Mouse (Mus musculus): ENCODE results near the gene Cep112.

Cep112 gene

GRCm38 (mm10) chr11:108605301-108605700, 180.3 kb downstream of the Cep112 start:
- no peak for DNase-seq (ENCODE audit: low read depth, low spot score)

- no peak for DNase-seq (ENCODE audit: low read depth, low spot score)
Measured at GRCm38 (mm10) chr11:108606036-108606435, 181.0 kb downstream of the Cep112 start.

- no peak for DNase-seq (ENCODE audit: low read depth, low spot score)
Measured at GRCm38 (mm10) chr11:108606836-108607235, 181.8 kb downstream of the Cep112 start.

GRCm38 (mm10) chr11:108620628-108621433, 195.8 kb downstream of the Cep112 start:
- DNase-seq (ENCODE audit: low read depth, low spot score) = no peak

GRCm38 (mm10) chr11:108621434-108621901, 196.5 kb downstream of the Cep112 start:
- no peak for DNase-seq (ENCODE audit: low read depth, low spot score)

GRCm38 (mm10) chr11:108625546-108626232, 200.7 kb downstream of the Cep112 start:
- peak; percentile 3 for DNase-seq (ENCODE audit: low read depth, low spot score)

GRCm38 (mm10) chr11:108637780-108638179, 212.8 kb downstream of the Cep112 start:
- DNase-seq (ENCODE audit: low read depth, low spot score) = no peak

- DNase-seq (ENCODE audit: low read depth, low spot score) = no peak
Measured at GRCm38 (mm10) chr11:108655574-108655973, 230.6 kb downstream of the Cep112 start.

GRCm38 (mm10) chr11:108682014-108682413, 257.0 kb downstream of the Cep112 start:
- no peak for DNase-seq (ENCODE audit: low read depth, low spot score)

- DNase-seq (ENCODE audit: low read depth, low spot score) = no peak
Measured at GRCm38 (mm10) chr11:108696563-108696962, 271.6 kb downstream of the Cep112 start.

- peak; percentile 8 for DNase-seq (ENCODE audit: low read depth, low spot score)
Measured at GRCm38 (mm10) chr11:108752301-108752700, 327.3 kb downstream of the Cep112 start.

- no peak for DNase-seq (ENCODE audit: low read depth, low spot score)
Measured at GRCm38 (mm10) chr11:108752765-108753164, 327.8 kb downstream of the Cep112 start.

- DNase-seq (ENCODE audit: low read depth, low spot score) = no peak
Measured at GRCm38 (mm10) chr11:108753361-108754240, 328.6 kb downstream of the Cep112 start.

- DNase-seq (ENCODE audit: low read depth, low spot score) = no peak
Measured at GRCm38 (mm10) chr11:108757211-108757610, 332.2 kb downstream of the Cep112 start.

- no peak for DNase-seq (ENCODE audit: low read depth, low spot score)
Measured at GRCm38 (mm10) chr11:108757626-108758430, 332.8 kb downstream of the Cep112 start.

- DNase-seq (ENCODE audit: low read depth, low spot score) = no peak
Measured at GRCm38 (mm10) chr11:108770064-108770463, 345.1 kb downstream of the Cep112 start.

- no peak for DNase-seq (ENCODE audit: low read depth, low spot score)
Measured at GRCm38 (mm10) chr11:108774019-108774670, 349.2 kb downstream of the Cep112 start.

GRCm38 (mm10) chr11:108777158-108777557, 352.2 kb downstream of the Cep112 start:
- no peak for DNase-seq (ENCODE audit: low read depth, low spot score)

- no peak for DNase-seq (ENCODE audit: low read depth, low spot score)
Measured at GRCm38 (mm10) chr11:108780271-108781250, 355.6 kb downstream of the Cep112 start.

All from CD4-positive, CD25-positive, alpha-beta regulatory T cell, adult 2 months (primary cell).